8 mouse cellular contexts compared by ENCODE assay signal in genomic region chr10:94545259-94546019, GRCm38 (mm10).
DNase-seq lines count a peak whose midpoint lies in the region; ATAC-seq lines count a peak whose summit lies in the region.

No protein-coding gene starts in this region.

- H3K4me1 ChIP-seq in forebrain, embryonic 16.5 days (replicated peaks; ENCODE audit: control insufficient read depth, insufficient read depth, low read length), result peaks cover 25% of the 10 kb centered on the region
- peaks cover 25% of the 10 kb centered on the region for H3K4me1 ChIP-seq in hindbrain, embryonic 14.5 days (replicated peaks; ENCODE audit: control insufficient read depth, insufficient read depth, low read length)
- peaks cover 28% of the 10 kb centered on the region for H3K4me1 ChIP-seq in megakaryocyte, embryonic 14.5 days

- H3K27me3 ChIP-seq in forebrain, embryonic 16.5 days (replicated peaks; ENCODE audit: control insufficient read depth, insufficient read depth, low read length), result no peaks in the 10 kb centered on the region
- no peaks in the 10 kb centered on the region for H3K27me3 ChIP-seq in hindbrain, embryonic 14.5 days (ENCODE audit: control insufficient read depth, insufficient read depth, low read length)
- peaks cover 22% of the 10 kb centered on the region for H3K27me3 ChIP-seq in megakaryocyte, embryonic 14.5 days (replicated peaks)

- peak; percentile 61 for DNase-seq in cerebellum, postnatal 10 days
- DNase-seq in cerebellum, adult 9-11 months, result no peak
- DNase-seq in adrenal gland, postnatal 36 days, result peak; percentile 49 to 56
- DNase-seq in hindbrain, embryonic 14.5 days (ENCODE audit: low spot score), result peak; percentile 49
- DNase-seq in left cerebral cortex, postnatal 10 days (ENCODE audit: extremely low spot score in 1 of 2, low spot score in 2 of 2), result peak; percentile 27 to 38
- peak; percentile 42 to 51 for DNase-seq in right cerebral cortex, postnatal 36 days (ENCODE audit: low spot score in 2 of 2)

- H3K36me3 ChIP-seq in forebrain, embryonic 16.5 days (ENCODE audit: control insufficient read depth, insufficient read depth), result no peaks in the 10 kb centered on the region
- H3K36me3 ChIP-seq in hindbrain, embryonic 14.5 days (replicated peaks; ENCODE audit: control insufficient read depth, insufficient read depth), result no peaks in the 10 kb centered on the region
- peaks cover 2% of the 10 kb centered on the region for H3K36me3 ChIP-seq in megakaryocyte, embryonic 14.5 days (replicated peaks; ENCODE audit: low read length)

- ATAC-seq in forebrain, embryonic 16.5 days, result peak; percentile 65
- peak; percentile 64; the same call in 1 of the 2 replicates for ATAC-seq in hindbrain, embryonic 14.5 days (ENCODE audit: low FRiP score)

- peaks cover 4% of the 10 kb centered on the region; the same call in 1 of the 2 replicates for H3K9me3 ChIP-seq in forebrain, embryonic 16.5 days (ENCODE audit: control insufficient read depth, low read length)
- H3K9me3 ChIP-seq in hindbrain, embryonic 14.5 days (ENCODE audit: control insufficient read depth, low read length), result 0 out of 2 replicates have a peak, but pooled peaks cover 8% of the 10 kb centered on the region
- peaks cover 25% of the 10 kb centered on the region for H3K9me3 ChIP-seq in megakaryocyte, embryonic 14.5 days

- intact Hi-C loops in left cerebral cortex, postnatal 10 days (cut with DNase I), result no loop called here

- H3K4me3 ChIP-seq in forebrain, embryonic 16.5 days (replicated peaks; ENCODE audit: low read length), result 0 out of 2 replicates have a peak overlapping the region, but pooled peaks have one; percentile 0
- H3K4me3 ChIP-seq in hindbrain, embryonic 14.5 days (replicated peaks; ENCODE audit: low read length), result no peak overlapping the region
- peak overlapping the region; percentile 93 for H3K4me3 ChIP-seq in megakaryocyte, embryonic 14.5 days (replicated peaks)

- peak overlapping the region; percentile 29 for H3K4me2 ChIP-seq in forebrain, embryonic 16.5 days (ENCODE audit: low read length)
- peak overlapping the region; percentile 32 for H3K4me2 ChIP-seq in hindbrain, embryonic 14.5 days (replicated peaks)

- WGBS in forebrain, embryonic 16.5 days, result 12% methylated on average over 21 of the region's 21 CpGs
- WGBS in hindbrain, embryonic 14.5 days, result 19% methylated on average over 21 of the region's 21 CpGs

- no peak overlapping the region; the same call in 1 of the 2 replicates for H3K9ac ChIP-seq in forebrain, embryonic 16.5 days (replicated peaks; ENCODE audit: low read depth, low read length)
- peak overlapping the region; percentile 28; the same call in 1 of the 2 replicates for H3K9ac ChIP-seq in hindbrain, embryonic 14.5 days

- no peak overlapping the region for H3K27ac ChIP-seq in forebrain, embryonic 16.5 days (ENCODE audit: low read length)
- H3K27ac ChIP-seq in hindbrain, embryonic 14.5 days, result no peak overlapping the region
